In the genomic region with DNA sequence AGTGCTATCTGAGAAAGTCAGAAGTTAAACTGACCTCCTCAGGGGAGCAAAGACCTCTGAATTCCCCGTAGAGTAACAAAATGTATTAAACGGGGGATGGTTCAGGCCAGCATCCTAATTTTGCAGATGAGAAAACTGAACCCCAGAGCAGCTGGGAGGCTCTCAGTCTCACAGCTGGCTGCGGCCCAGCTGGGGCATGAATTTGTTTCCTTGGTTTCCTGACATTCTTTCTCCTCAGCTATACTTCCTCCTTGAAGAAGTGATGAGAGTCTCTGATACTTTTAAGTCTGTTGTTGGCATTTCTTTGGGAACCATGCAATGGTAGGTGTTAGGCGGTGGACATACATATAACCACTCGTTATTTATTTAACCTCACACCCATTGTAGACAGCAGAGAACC, we compare ENCODE assay signal across 12 mouse cellular contexts.
A peak's percentile ranks its signal among the peaks of the same experiment; 100 is the strongest.
DNase-seq lines count a peak whose midpoint lies in the region; ATAC-seq and TF ChIP-seq lines count a peak whose summit lies in the region.
"Had no signal": no experiment of that assay in that cellular context is flagged by ENCODE, and none has a peak within 500 bp of the region (broad histone marks: within the 10 kb centered on the region; RNA-seq: fewer than 3 reads in every experiment).

No protein-coding gene starts in this region.

- 49% methylated on average over 5 of the region's 5 CpGs for WGBS in lung, embryonic 14.5 days
- 66% methylated on average over 5 of the region's 5 CpGs for WGBS in limb, embryonic 14.5 days

- no peak for ATAC-seq in lung, embryonic 14.5 days (ENCODE audit: insufficient read depth)
- ATAC-seq in limb, embryonic 14.5 days (ENCODE audit: low FRiP score, low read depth): no peak
- ATAC-seq: forebrain, embryonic 16.5 days had no signal

- no peaks in the 10 kb centered on the region for H3K36me3 ChIP-seq in lung, embryonic 14.5 days (ENCODE audit: insufficient read depth)
- no peaks in the 10 kb centered on the region for H3K36me3 ChIP-seq in limb, embryonic 14.5 days (ENCODE audit: control insufficient read depth, insufficient read depth, low read length)

- intact Hi-C loops in gastrocnemius, adult 2 months (cut with DNase I): loop anchor here (5.0 to 10.0 kb wide), 2 partner anchors 56 to 259 kb away; no protein-coding TSS in a partner anchor
- intact Hi-C loops in gastrocnemius, postnatal 36 days (cut with DNase I): loop anchor here (5.0 kb wide), 1 partner anchor 106 kb away; no protein-coding TSS in a partner anchor

- no peak overlapping the region for H3K4me3 ChIP-seq in gastrocnemius, adult 2 months
- no peak overlapping the region for H3K4me3 ChIP-seq in lung, embryonic 14.5 days (ENCODE audit: low read depth, low read length)
- no peak overlapping the region for H3K4me3 ChIP-seq in limb, embryonic 14.5 days (replicated peaks; ENCODE audit: low read length)

- H3K9me3 ChIP-seq in lung, embryonic 14.5 days (ENCODE audit: low read depth, low read length): no peaks in the 10 kb centered on the region
- H3K9me3 ChIP-seq in limb, embryonic 14.5 days (ENCODE audit: control insufficient read depth, low read length): no peaks in the 10 kb centered on the region

- DNase-seq in gastrocnemius, adult 2 months: no peak
- no peak for DNase-seq in gastrocnemius, postnatal 36 days
- peak; percentile 69 for DNase-seq in lung, embryonic 14.5 days
- no peak for DNase-seq in lung, postnatal 25 days (ENCODE audit: low spot score)
- peak; percentile 44 for DNase-seq in adipocyte (ENCODE audit: low spot score)
- DNase-seq in limb, embryonic 14.5 days (ENCODE audit: low spot score): peak; percentile 21
- DNase-seq in layer of hippocampus, postnatal 25 days (ENCODE audit: extremely low spot score in 1 of 2, low spot score in 1 of 2): no peak
- no peak for DNase-seq in urinary bladder, postnatal 14 days (ENCODE audit: low spot score)
- DNase-seq: cerebellum, adult 2 months; thymus, adult 18-20 months had no signal

- H3K4me1 ChIP-seq in lung, embryonic 14.5 days (ENCODE audit: insufficient read depth): peaks cover 24% of the 10 kb centered on the region
- H3K4me1 ChIP-seq in limb, embryonic 14.5 days (ENCODE audit: control insufficient read depth, insufficient read depth, low read length): peaks cover 42% of the 10 kb centered on the region

- H3K27ac ChIP-seq in gastrocnemius, adult 2 months: peak overlapping the region; percentile 56
- H3K27ac ChIP-seq in lung, embryonic 14.5 days (ENCODE audit: low read depth): peak overlapping the region; percentile 91
- peak overlapping the region; percentile 75; the same call in 1 of the 2 replicates for H3K27ac ChIP-seq in limb, embryonic 14.5 days (replicated peaks; ENCODE audit: low read depth, low read length)
- H3K27ac ChIP-seq: liver, embryonic 14.5 days had no signal

- TF ChIP-seq CTCF in gastrocnemius, adult 2 months (IDR thresholded peaks at IDR 0.05): no peak
- TF ChIP-seq CTCF in lung, embryonic 14.5 days (IDR thresholded peaks at IDR 0.05; ENCODE audit: low read depth): no peak

- no peak for TF ChIP-seq POLR2A in limb, embryonic 14.5 days (IDR thresholded peaks at IDR 0.05; ENCODE audit: borderline replicate concordance, extremely low read depth, insufficient read depth, insufficient read length)

- no peak overlapping the region for H3K9ac ChIP-seq in lung, embryonic 14.5 days
- H3K9ac ChIP-seq in limb, embryonic 14.5 days (ENCODE audit: low read depth, low read length, severe bottlenecking): no peak overlapping the region
- H3K9ac ChIP-seq: liver, embryonic 14.5 days had no signal

- H3K27me3 ChIP-seq in lung, embryonic 14.5 days (ENCODE audit: insufficient read depth, low read length): no peaks in the 10 kb centered on the region
- no peaks in the 10 kb centered on the region for H3K27me3 ChIP-seq in limb, embryonic 14.5 days (ENCODE audit: control insufficient read depth, insufficient read depth, low read length)

- H3K4me2 ChIP-seq in lung, embryonic 14.5 days: no peak overlapping the region
- no peak overlapping the region for H3K4me2 ChIP-seq in limb, embryonic 14.5 days (replicated peaks; ENCODE audit: low read depth, low read length, severe bottlenecking)

Comparison
In these comparisons a context has a peak if more than half of its experiments do, and no peak if none do; other contexts are left out.
1. DNase-seq: peak in lung, embryonic 14.5 days (single experiment), adipocyte (single experiment) and limb, embryonic 14.5 days (single experiment); none in gastrocnemius, adult 2 months (single experiment), gastrocnemius, postnatal 36 days (0 of 2), lung, postnatal 25 days (single experiment), layer of hippocampus, postnatal 25 days (0 of 2) and urinary bladder, postnatal 14 days (single experiment).
2. Peak in every context shown above with its lines, with median percentiles within 50 percentile points of each other: H3K27ac ChIP-seq.